Mouse (Mus musculus) cortical plate, adult 2 months (tissue): ENCODE measurements around the gene Cyp2b10.
A peak's percentile ranks its signal among the peaks of the same experiment; 100 is the strongest.

ENCODE experiments used
- CTCF ChIP-seq: fragments of 200-500 bp; IDR thresholded peaks from 2 replicates; pipeline ENCODE4 v1.5.1; 2011; ENCODE audit warnings: mild to moderate bottlenecking, control low read depth, low read length; ENCODE audit not compliant: insufficient read depth; ENCODE audit errors: extremely low read depth
- POLR2A ChIP-seq: fragments of 200-500 bp; IDR thresholded peaks from 2 replicates; pipeline ENCODE4 v1.6.1; 2011; ENCODE audit warnings: mild to moderate bottlenecking, low read length, control low read depth; ENCODE audit not compliant: insufficient read depth; ENCODE audit errors: extremely low read depth

GRCm38 (mm10) chr7:25855082-25855481 is 42.3 kb upstream of the Cyp2b10 start:
- TF ChIP-seq CTCF = peak; percentile 56
- no peak for TF ChIP-seq POLR2A
